Comparison of ENCODE assay signal across 8 mouse cellular contexts in the genomic region with DNA sequence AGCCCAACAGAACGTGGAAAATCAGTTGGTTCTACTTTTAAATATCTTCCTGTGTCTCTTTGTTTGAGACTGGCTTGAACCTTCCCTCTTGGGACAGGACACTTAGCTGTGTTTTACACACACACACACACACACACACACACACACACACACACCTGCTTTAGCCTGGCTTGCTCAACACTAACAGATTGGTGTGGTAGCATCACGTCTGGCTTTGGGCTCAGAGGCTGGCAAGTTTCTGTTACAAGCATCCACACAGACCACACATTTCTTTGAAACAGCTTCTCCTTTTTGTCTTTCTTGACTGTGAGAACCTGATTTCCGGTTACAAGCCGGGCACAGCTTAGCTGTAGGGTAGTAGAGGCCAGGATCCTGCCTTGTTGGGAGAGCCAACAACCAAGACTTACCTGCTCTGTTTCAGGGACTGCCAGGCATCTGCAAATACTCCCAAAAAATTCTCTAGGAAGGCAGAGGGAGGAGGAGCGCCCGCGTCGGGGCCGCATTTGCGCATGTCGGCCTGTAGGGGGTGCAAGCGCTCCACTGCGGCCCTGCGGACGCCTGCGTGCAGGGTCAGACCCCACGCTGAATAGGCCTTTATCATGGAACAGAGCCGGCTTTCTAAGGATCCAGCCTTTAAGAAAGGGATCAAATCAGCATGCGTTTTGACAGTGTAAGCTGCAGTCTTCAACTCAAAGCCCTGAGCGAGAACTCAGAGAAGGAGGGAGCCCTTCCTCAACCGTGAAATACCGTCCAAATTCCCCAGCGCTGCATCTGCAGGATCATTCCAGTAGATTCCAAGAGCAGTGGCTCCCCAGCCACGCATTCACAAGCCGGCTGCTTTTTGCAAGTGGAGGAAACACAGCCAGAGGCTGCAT.
A peak's percentile ranks its signal among the peaks of the same experiment; 100 is the strongest.
DNase-seq lines count a peak whose midpoint lies in the region; ATAC-seq and TF ChIP-seq lines count a peak whose summit lies in the region.

No protein-coding gene starts in this region.

- H3K4me2 ChIP-seq in heart, embryonic 14.5 days (ENCODE audit: low read length): peak overlapping the region; percentile 74
- H3K4me2 ChIP-seq in neural tube, embryonic 14.5 days (ENCODE audit: low read depth, low read length): peak overlapping the region; percentile 35; the same call in 1 of the 2 replicates

- peak; percentile 67 for TF ChIP-seq CTCF in liver, adult 2 months (IDR thresholded peaks at IDR 0.05; ENCODE audit: low read depth, low read length)

- H3K9me3 ChIP-seq in forebrain, embryonic 10.5 days: no peaks in the 10 kb centered on the region
- no peaks in the 10 kb centered on the region for H3K9me3 ChIP-seq in heart, embryonic 14.5 days (ENCODE audit: control insufficient read depth, low read length)
- H3K9me3 ChIP-seq in neural tube, embryonic 14.5 days (ENCODE audit: control insufficient read depth, low read length): no peaks in the 10 kb centered on the region

- no peak for TF ChIP-seq POLR2A in liver, adult 2 months (IDR thresholded peaks at IDR 0.05; ENCODE audit: extremely low read depth, insufficient read depth, low read length)

- no peak for ATAC-seq in heart, embryonic 14.5 days (ENCODE audit: insufficient number of reproducible peaks, insufficient read depth, low FRiP score, low read depth)
- peak; percentile 93 for ATAC-seq in neural tube, embryonic 14.5 days (ENCODE audit: low read depth)

- WGBS in forebrain, embryonic 10.5 days: 4% methylated on average over 25 of the region's 25 CpGs
- 2% methylated on average over 25 of the region's 25 CpGs for WGBS in heart, embryonic 14.5 days
- WGBS in liver, adult 2 months: 4% methylated on average over 25 of the region's 25 CpGs
- WGBS in neural tube, embryonic 14.5 days: 3% methylated on average over 25 of the region's 25 CpGs

- no peaks in the 10 kb centered on the region for H3K79me2 ChIP-seq in liver, adult 2 months (ENCODE audit: control insufficient read depth, insufficient read depth, low read length)

- peaks cover 19% of the 10 kb centered on the region for H3K4me1 ChIP-seq in forebrain, embryonic 10.5 days
- H3K4me1 ChIP-seq in heart, embryonic 14.5 days (ENCODE audit: control insufficient read depth in 2 of 2, insufficient read depth in 2 of 2, low read length in 2 of 2): peaks cover 2 to 10% of the 10 kb centered on the region in 2 experiments; a peak in 2 of 4 replicates
- H3K4me1 ChIP-seq in liver, adult 2 months (ENCODE audit: control insufficient read depth, insufficient read depth, low read length): 0 out of 2 replicates have a peak, but pooled peaks cover 2% of the 10 kb centered on the region
- H3K4me1 ChIP-seq in neural tube, embryonic 14.5 days (ENCODE audit: control insufficient read depth, insufficient read depth, low read length): 0 out of 2 replicates have a peak, but pooled peaks cover 4% of the 10 kb centered on the region

- H3K27me3 ChIP-seq in forebrain, embryonic 10.5 days (ENCODE audit: poor library complexity, severe bottlenecking): peaks cover 96% of the 10 kb centered on the region
- H3K27me3 ChIP-seq in heart, embryonic 14.5 days (ENCODE audit: control insufficient read depth, insufficient read depth, low read length): peaks cover 3% of the 10 kb centered on the region; the same call in 1 of the 2 replicates
- no peaks in the 10 kb centered on the region for H3K27me3 ChIP-seq in liver, adult 2 months (ENCODE audit: control insufficient read depth, insufficient read depth, low read length)
- H3K27me3 ChIP-seq in neural tube, embryonic 14.5 days (ENCODE audit: control insufficient read depth, insufficient read depth, low read length): peaks cover 3% of the 10 kb centered on the region; the same call in 1 of the 2 replicates

- peak overlapping the region; percentile 40 for H3K4me3 ChIP-seq in forebrain, embryonic 10.5 days
- peak overlapping the region; percentile 31 to 40 for H3K4me3 ChIP-seq in heart, embryonic 14.5 days (ENCODE audit: control insufficient read depth in 1 of 2, insufficient read depth in 1 of 2, low read depth in 1 of 2, low read length in 2 of 2)
- H3K4me3 ChIP-seq in liver, adult 2 months (ENCODE audit: insufficient read depth, low read depth, low read length): no peak overlapping the region
- 0 out of 2 replicates have a peak overlapping the region, but pooled peaks have one; percentile 7 for H3K4me3 ChIP-seq in neural tube, embryonic 14.5 days (ENCODE audit: low read depth, low read length)

- peak overlapping the region; percentile 50 for H3K9ac ChIP-seq in heart, embryonic 14.5 days (ENCODE audit: low read length)
- H3K9ac ChIP-seq in liver, adult 2 months (ENCODE audit: low read depth, low read length): no peak overlapping the region
- 0 out of 2 replicates have a peak overlapping the region, but pooled peaks have one; percentile 22 for H3K9ac ChIP-seq in neural tube, embryonic 14.5 days (replicated peaks; ENCODE audit: low read depth, low read length)

- peak overlapping the region; percentile 77 for H3K27ac ChIP-seq in forebrain, embryonic 10.5 days
- H3K27ac ChIP-seq in heart, embryonic 14.5 days (replicated peaks in 1 of 2; ENCODE audit: control insufficient read depth in 1 of 2, insufficient read depth in 1 of 2, low read depth in 2 of 2, low read length in 2 of 2): no peak overlapping the region
- H3K27ac ChIP-seq in liver, adult 2 months (replicated peaks; ENCODE audit: insufficient read depth, low read depth, low read length): no peak overlapping the region
- no peak overlapping the region for H3K27ac ChIP-seq in neural tube, embryonic 14.5 days (ENCODE audit: low read depth, low read length)

- no peaks in the 10 kb centered on the region for H3K36me3 ChIP-seq in forebrain, embryonic 10.5 days (replicated peaks)
- H3K36me3 ChIP-seq in heart, embryonic 14.5 days (ENCODE audit: control insufficient read depth, insufficient read depth, low read length): no peaks in the 10 kb centered on the region
- H3K36me3 ChIP-seq in liver, adult 2 months (ENCODE audit: control insufficient read depth, insufficient read depth, low read length): no peaks in the 10 kb centered on the region
- H3K36me3 ChIP-seq in neural tube, embryonic 14.5 days (ENCODE audit: control insufficient read depth, insufficient read depth, low read length): no peaks in the 10 kb centered on the region

- peak; percentile 66 for DNase-seq in 3T3-L1 (ENCODE audit: low read depth, low spot score)
- DNase-seq in brain, embryonic 18.5 days (ENCODE audit: low read depth, low spot score): peak; percentile 56
- DNase-seq in forebrain, embryonic 10.5 days (ENCODE audit: extremely low spot score, low spot score): peak; percentile 78
- DNase-seq in kidney, postnatal 10 days: peak; percentile 77
- no peak for DNase-seq in liver, adult 2 months (ENCODE audit: extremely low read depth, low read depth, low spot score)
- DNase-seq in B cell, adult 2 months: no peak

Comparison
In these comparisons a context has a peak if more than half of its experiments do, and no peak if none do; other contexts are left out.
1. DNase-seq: peak in 3T3-L1 (single experiment), brain, embryonic 18.5 days (single experiment), forebrain, embryonic 10.5 days (single experiment) and kidney, postnatal 10 days (single experiment); none in liver, adult 2 months (single experiment) and B cell, adult 2 months (0 of 2).